Mouse (Mus musculus) gastrocnemius, postnatal 36 days (tissue): ENCODE data around the gene C1qtnf1. TPM values are rescaled to one million over a fixed set of nuclear protein-coding genes. Genes with fewer than 3 reads are reported as not detected.

ENCODE experiments used
- DNase-seq, 2 experiments: peaks; one replicate each; pipeline ENCODE4 v3.0.0; 2022
- intact Hi-C: fragments of 180-260 bp; cut with DNase I; formaldehyde crosslinking; loops from one replicate; pipeline ENCODE4 v1.15.1; 2025
- total RNA-seq, 2 experiments: library from RNA; stranded (reverse); gene quantifications; 2 replicates each; pipeline ENCODE4 v1.2.3; 2021

The C1qtnf1 gene
- total RNA-seq, 2 experiments from 2014 or later, result 9.3 to 9.7 TPM

- no peak for DNase-seq
- intact Hi-C loops, result no loop called here
Observed at GRCm38 (mm10) chr11:118430291-118430885, 2.4 kb downstream of the C1qtnf1 start.

- intact Hi-C loops, result no loop called here
- DNase-seq, result no peak
Observed at GRCm38 (mm10) chr11:118431100-118431948, 3.3 kb downstream of the C1qtnf1 start.

- no peak for DNase-seq
- intact Hi-C loops, result no loop called here
Observed at GRCm38 (mm10) chr11:118433398-118433868, 5.4 kb downstream of the C1qtnf1 start.

GRCm38 (mm10) chr11:118434093-118434492, 6.1 kb downstream of the C1qtnf1 start:
- intact Hi-C loops, result no loop called here
- no peak for DNase-seq

- no peak for DNase-seq
- intact Hi-C loops, result no loop called here
Observed at GRCm38 (mm10) chr11:118436471-118436935, 8.5 kb downstream of the C1qtnf1 start.

- no peak for DNase-seq
- intact Hi-C loops, result no loop called here
Observed at GRCm38 (mm10) chr11:118438665-118439414, 10.8 kb downstream of the C1qtnf1 start.

GRCm38 (mm10) chr11:118442691-118443090, 14.7 kb downstream of the C1qtnf1 start:
- no peak for DNase-seq
- intact Hi-C loops, result loop anchor here (1.0 to 10.0 kb wide), 2 partner anchors 19 to 302 kb away; no protein-coding TSS in a partner anchor

GRCm38 (mm10) chr11:118443201-118443970, 15.4 kb downstream of the C1qtnf1 start:
- DNase-seq, result peak; percentile 58 to 68
- intact Hi-C loops, result loop anchor here (1.0 to 10.0 kb wide), 2 partner anchors 20 to 301 kb away; no protein-coding TSS in a partner anchor

GRCm38 (mm10) chr11:118445843-118446242, 17.8 kb downstream of the C1qtnf1 start:
- peak in 1 of 2 experiments; percentile 58 for DNase-seq
- intact Hi-C loops, result loop anchor here (1.0 to 10.0 kb wide), 2 partner anchors 44 to 299 kb away; no protein-coding TSS in a partner anchor

GRCm38 (mm10) chr11:118447346-118447745, 19.3 kb downstream of the C1qtnf1 start:
- intact Hi-C loops, result loop anchor here (10.0 kb wide), 1 partner anchor 297 kb away; no protein-coding TSS in a partner anchor

GRCm38 (mm10) chr11:118448385-118448784, 20.4 kb downstream of the C1qtnf1 start:
- intact Hi-C loops, result loop anchor here (10.0 kb wide), 1 partner anchor 296 kb away; no protein-coding TSS in a partner anchor
- DNase-seq, result peak; percentile 74 to 82

More at GRCm38 (mm10) chr11:118447346-118447745, 19.3 kb downstream of the C1qtnf1 start:
- DNase-seq, result no peak

- intact Hi-C loops, result no loop called here
Observed at GRCm38 (mm10) chr11:118451211-118451610, 23.2 kb downstream of the C1qtnf1 start.

GRCm38 (mm10) chr11:118452955-118453354, 25.0 kb downstream of the C1qtnf1 start:
- intact Hi-C loops, result no loop called here
- no peak for DNase-seq

More at GRCm38 (mm10) chr11:118451211-118451610, 23.2 kb downstream of the C1qtnf1 start:
- DNase-seq, result no peak

- intact Hi-C loops, result no loop called here
- DNase-seq, result peak; percentile 59 to 74
Observed at GRCm38 (mm10) chr11:118453886-118454671, 26.1 kb downstream of the C1qtnf1 start.

- DNase-seq, result no peak
- intact Hi-C loops, result no loop called here
Observed at GRCm38 (mm10) chr11:118455788-118456187, 27.8 kb downstream of the C1qtnf1 start.

- DNase-seq, result no peak
- intact Hi-C loops, result no loop called here
Observed at GRCm38 (mm10) chr11:118456937-118457336, 28.9 kb downstream of the C1qtnf1 start.

GRCm38 (mm10) chr11:118459051-118459450, 31.0 kb downstream of the C1qtnf1 start:
- DNase-seq, result peak in 1 of 2 experiments; percentile 49
- intact Hi-C loops, result no loop called here

GRCm38 (mm10) chr11:118459536-118459935, 31.5 kb downstream of the C1qtnf1 start:
- DNase-seq, result no peak
- intact Hi-C loops, result no loop called here

- DNase-seq, result no peak
Observed at GRCm38 (mm10) chr11:118460280-118460679, 32.3 kb downstream of the C1qtnf1 start.

More at GRCm38 (mm10) chr11:118460280-118460679, 32.3 kb downstream of the C1qtnf1 start:
- intact Hi-C loops, result no loop called here
